8 mouse cellular contexts compared by ENCODE assay signal in genomic region chr7:4739544-4740275, GRCm38 (mm10). TPM values are rescaled to one million over a fixed set of nuclear protein-coding genes. Genes with fewer than 3 reads are reported as not detected.
A peak's percentile ranks its signal among the peaks of the same experiment; 100 is the strongest.
DNase-seq lines count a peak whose midpoint lies in the region; ATAC-seq and TF ChIP-seq lines count a peak whose summit lies in the region.

Gene Kmt5c (plus strand): TSS chr7:4740115.

- H3ac ChIP-seq in C2C12 (ENCODE audit: control insufficient read depth, insufficient read length, low read depth) (peak within 1 kb of the TSS; percentile 61), myocyte (ENCODE audit: control insufficient read depth, insufficient read length) (peak within 1 kb of the TSS; percentile 4)

- peak within 1 kb of the TSS; percentile 93 for H3K27ac ChIP-seq in heart, embryonic 11.5 days (ENCODE audit: low read depth, low read length)
- peak within 1 kb of the TSS; percentile 95 for H3K27ac ChIP-seq in kidney, embryonic 16.5 days (ENCODE audit: low read length)
- peak within 1 kb of the TSS; percentile 66 for H3K27ac ChIP-seq in liver, adult 2 months (replicated peaks; ENCODE audit: insufficient read depth, low read depth, low read length)

- H3K4me3 ChIP-seq in C2C12 (ENCODE audit: insufficient read depth, poor library complexity, severe bottlenecking) (peak within 1 kb of the TSS; percentile 57), myocyte (peak within 1 kb of the TSS; percentile 72)
- peak within 1 kb of the TSS; percentile 89 for H3K4me3 ChIP-seq in erythroblast, embryonic 14.5 days (replicated peaks)
- H3K4me3 ChIP-seq in heart, embryonic 11.5 days (ENCODE audit: low read depth, low read length) = peak within 1 kb of the TSS; percentile 86
- peak within 1 kb of the TSS; percentile 87 for H3K4me3 ChIP-seq in kidney, embryonic 16.5 days (ENCODE audit: low read length)
- peak within 1 kb of the TSS; percentile 67 for H3K4me3 ChIP-seq in liver, adult 2 months (ENCODE audit: insufficient read depth, low read depth, low read length)

- H3K36me3 ChIP-seq in C2C12 (ENCODE audit: control insufficient read depth, insufficient read depth) (no peaks in the 10 kb centered on the region), myocyte (ENCODE audit: control insufficient read depth, insufficient read depth) (no peaks in the 10 kb centered on the region)
- H3K36me3 ChIP-seq in erythroblast, embryonic 14.5 days (ENCODE audit: control insufficient read depth) = peaks cover 30% of the 10 kb centered on the region
- H3K36me3 ChIP-seq in heart, embryonic 11.5 days (ENCODE audit: control insufficient read depth, insufficient read depth, low read length) = 0 out of 2 replicates have a peak, but pooled peaks cover 3% of the 10 kb centered on the region
- H3K36me3 ChIP-seq in kidney, embryonic 16.5 days (ENCODE audit: insufficient read depth, low read length) = peaks cover 5% of the 10 kb centered on the region
- no peaks in the 10 kb centered on the region for H3K36me3 ChIP-seq in liver, adult 2 months (ENCODE audit: control insufficient read depth, insufficient read depth, low read length)
- H3K36me3 ChIP-seq in splenic B cell, adult 2 months (ENCODE audit: control insufficient read depth, insufficient read depth, low read length, poor library complexity, severe bottlenecking) = no peaks in the 10 kb centered on the region; the same call in 1 of the 2 replicates

- under 1% methylated on average over 38 of the region's 44 CpGs for WGBS in heart, embryonic 11.5 days (ENCODE audit: insufficient replicate concordance)
- under 1% methylated on average over 33 of the region's 44 CpGs for WGBS in kidney, embryonic 16.5 days
- under 1% methylated on average over 44 of the region's 44 CpGs for WGBS in liver, adult 2 months

- peak; percentile 100 for DNase-seq in brain, embryonic 14.5 days (ENCODE audit: low read depth)
- peak; percentile 100 for DNase-seq in liver, adult 2 months (ENCODE audit: extremely low read depth, low read depth, low spot score)
- peak; percentile 100 for DNase-seq in splenic B cell, adult 2 months (ENCODE audit: low read depth, low spot score)

- peaks cover 2% of the 10 kb centered on the region for H3K79me3 ChIP-seq in C2C12 (ENCODE audit: low read depth)

- peaks cover 64% of the 10 kb centered on the region for H3K4me1 ChIP-seq in erythroblast, embryonic 14.5 days (ENCODE audit: control insufficient read depth)
- H3K4me1 ChIP-seq in heart, embryonic 11.5 days (ENCODE audit: control insufficient read depth, insufficient read depth, low read length) = peaks cover 20% of the 10 kb centered on the region
- peaks cover 28% of the 10 kb centered on the region for H3K4me1 ChIP-seq in kidney, embryonic 16.5 days (ENCODE audit: insufficient read depth, low read length)
- H3K4me1 ChIP-seq in liver, adult 2 months (ENCODE audit: control insufficient read depth, insufficient read depth, low read length) = 0 out of 2 replicates have a peak, but pooled peaks cover 5% of the 10 kb centered on the region

- H3K27me3 ChIP-seq in C2C12 (ENCODE audit: control insufficient read depth, insufficient read depth, insufficient read length) = no peaks in the 10 kb centered on the region
- no peaks in the 10 kb centered on the region for H3K27me3 ChIP-seq in erythroblast, embryonic 14.5 days (ENCODE audit: control insufficient read depth)
- no peaks in the 10 kb centered on the region for H3K27me3 ChIP-seq in heart, embryonic 11.5 days (ENCODE audit: control insufficient read depth, insufficient read depth, low read length)
- H3K27me3 ChIP-seq in kidney, embryonic 16.5 days (ENCODE audit: insufficient read depth, low read length) = no peaks in the 10 kb centered on the region
- no peaks in the 10 kb centered on the region for H3K27me3 ChIP-seq in liver, adult 2 months (ENCODE audit: control insufficient read depth, insufficient read depth, low read length)
- no peaks in the 10 kb centered on the region for H3K27me3 ChIP-seq in myocyte (ENCODE audit: control insufficient read depth, insufficient read depth, insufficient read length)
- no peaks in the 10 kb centered on the region for H3K27me3 ChIP-seq in splenic B cell, adult 2 months (ENCODE audit: control insufficient read depth, insufficient read depth, low read length, poor library complexity, severe bottlenecking)

- no peak for TF ChIP-seq CTCF in C2C12 (IDR thresholded peaks at IDR 0.05; ENCODE audit: control insufficient read depth, insufficient read depth, insufficient read length)
- TF ChIP-seq CTCF in brain, embryonic 14.5 days (IDR thresholded peaks at IDR 0.05; ENCODE audit: borderline replicate concordance, extremely low read depth, insufficient read depth, insufficient read length) = peak; percentile 15; the same call in 1 of the 2 replicates
- 0 out of 2 replicates have a peak, but pooled peaks have one; percentile 5 for TF ChIP-seq CTCF in liver, adult 2 months (IDR thresholded peaks at IDR 0.05; ENCODE audit: low read depth, low read length)

- H3K9ac ChIP-seq in heart, embryonic 11.5 days (ENCODE audit: low read depth, low read length) = peak within 1 kb of the TSS; percentile 91
- H3K9ac ChIP-seq in kidney, embryonic 16.5 days (replicated peaks; ENCODE audit: low read length) = peak within 1 kb of the TSS; percentile 93
- H3K9ac ChIP-seq in liver, adult 2 months (ENCODE audit: low read depth, low read length) = peak within 1 kb of the TSS; percentile 91

- H3K4me2 ChIP-seq in heart, embryonic 11.5 days = peak within 1 kb of the TSS; percentile 78
- peak within 1 kb of the TSS; percentile 89 for H3K4me2 ChIP-seq in kidney, embryonic 16.5 days (replicated peaks; ENCODE audit: low read depth, low read length)
- peak within 1 kb of the TSS; percentile 96 for H3K4me2 ChIP-seq in myocyte (ENCODE audit: low read depth)

- H3K9me3 ChIP-seq in erythroblast, embryonic 14.5 days (ENCODE audit: control insufficient read depth, low read length) = no peaks in the 10 kb centered on the region
- no peaks in the 10 kb centered on the region for H3K9me3 ChIP-seq in heart, embryonic 11.5 days (replicated peaks; ENCODE audit: control insufficient read depth, low read length)
- H3K9me3 ChIP-seq in kidney, embryonic 16.5 days (ENCODE audit: low read length) = no peaks in the 10 kb centered on the region

- H3K79me2 ChIP-seq in C2C12 (ENCODE audit: control insufficient read depth, insufficient read depth) (peaks cover 7% of the 10 kb centered on the region), myocyte (ENCODE audit: control insufficient read depth, insufficient read depth) (peaks cover 5% of the 10 kb centered on the region)
- 0 out of 2 replicates have a peak, but pooled peaks cover 2% of the 10 kb centered on the region for H3K79me2 ChIP-seq in liver, adult 2 months (ENCODE audit: control insufficient read depth, insufficient read depth, low read length)

- TF ChIP-seq POLR2A in brain, embryonic 14.5 days (IDR thresholded peaks at IDR 0.05; ENCODE audit: borderline replicate concordance, extremely low read depth, insufficient read depth, insufficient read length, poor library complexity, severe bottlenecking) = peak; percentile 95
- TF ChIP-seq POLR2A in liver, adult 2 months (IDR thresholded peaks at IDR 0.05; ENCODE audit: extremely low read depth, insufficient read depth, low read length) = peak; percentile 87
- TF ChIP-seq POLR2A in myocyte (IDR thresholded peaks at IDR 0.05; ENCODE audit: insufficient read length, low read depth) = peak; percentile 88

- ATAC-seq in heart, embryonic 11.5 days (replicated peaks; ENCODE audit: insufficient number of reproducible peaks, low FRiP score, low TSS enrichment) = peak; percentile 94
- ATAC-seq in kidney, embryonic 16.5 days (ENCODE audit: low FRiP score, low TSS enrichment) = peak; percentile 98

TF ChIP-seq in C2C12, 6 proteins besides CTCF, POLR2A, EP300 and RAD21:
- TF ChIP-seq CEBPB (IDR thresholded peaks at IDR 0.05; ENCODE audit: low read depth) (no peak), MYOG (IDR thresholded peaks at IDR 0.05; ENCODE audit: control insufficient read depth, extremely low read depth, insufficient read length) (no peak), MYOD1 (IDR thresholded peaks at IDR 0.05; ENCODE audit: control insufficient read depth, insufficient read length, low read depth) (no peak), MAX (IDR thresholded peaks at IDR 0.05) (no peak), USF1 (IDR thresholded peaks at IDR 0.05; ENCODE audit: low read depth) (no peak), FOSL1 (IDR thresholded peaks at IDR 0.05; ENCODE audit: insufficient read depth, low read length, poor library complexity, severe bottlenecking) (no peak)

TF ChIP-seq in myocyte, 11 proteins besides CTCF, POLR2A, EP300 and RAD21:
- peak; percentile 87 for TF ChIP-seq POLR2AphosphoS2 (IDR thresholded peaks at IDR 0.05; ENCODE audit: insufficient read length, low read depth)
- no peak for TF ChIP-seq CEBPB (IDR thresholded peaks at IDR 0.05; ENCODE audit: insufficient read depth, poor library complexity, severe bottlenecking)
- no peak for TF ChIP-seq E2F4 (IDR thresholded peaks at IDR 0.05; ENCODE audit: insufficient read depth)
- TF ChIP-seq SRF (IDR thresholded peaks at IDR 0.05; ENCODE audit: control insufficient read depth, insufficient read length, low read depth) = peak; percentile 16

RNA-seq across cellular contexts. Expression of gene Kmt5c, which starts in this region (rescaled TPM):
- polyA plus RNA-seq in C2C12 (2012; fragmentation: generic; extraction: Trizol) = 12.7 TPM
- polyA plus RNA-seq in brain, embryonic 14.5 days (2012; rRNA removed) = 197 and 214 TPM in 2 replicates
- polyA plus RNA-seq in erythroblast, embryonic 14.5 days (2012) = 67.3 and 67.8 TPM in 2 replicates
- polyA plus RNA-seq in heart, embryonic 11.5 days (2014; fragmentation: Nextera tagmentation; extraction: Ambion mirVana) = 58.6 and 63.5 TPM in 2 replicates
- 99.3 and 104 TPM in 2 replicates for polyA plus RNA-seq in kidney, embryonic 16.5 days (2015; fragmentation: Nextera tagmentation; extraction: Ambion mirVana)
- 7.8 and 9.5 TPM in 2 replicates for total RNA-seq in liver, adult 2 months (2014; rRNA removed)
- 23.5 and 35.1 TPM in 2 replicates for polyA plus RNA-seq in liver, adult 2 months (2012; rRNA removed)
- 19.2 TPM for polyA plus RNA-seq in myocyte (2012; fragmentation: generic; extraction: Trizol)

Comparison
In these comparisons a context has a peak if more than half of its experiments do, and no peak if none do; other contexts are left out.
1. Peak in every context shown above with its lines: DNase-seq, ATAC-seq, H3K4me3 ChIP-seq and H3K27ac ChIP-seq.